Mouse (Mus musculus) ES-E14 (cell line): ENCODE results near the gene Hsp90ab1. TPM values are rescaled to one million over a fixed set of nuclear protein-coding genes. Genes with fewer than 3 reads are reported as not detected.

Source experiments
- DNase-seq: peaks from one replicate; pipeline ENCODE4 v3.0.0-alpha.2; 2013; ENCODE audit warnings: low read depth, low spot score
- H3K27ac ChIP-seq: 2 replicates; pipeline ENCODE4 v1.5.1; 2012; ENCODE audit warnings: low read depth, mild to moderate bottlenecking, low read length, moderate library complexity, mixed read lengths; ENCODE audit not compliant: poor library complexity, insufficient read depth, severe bottlenecking
- H3K36me3 ChIP-seq: 2 replicates; pipeline ENCODE4 v1.6.1; 2012; ENCODE audit warnings: mild to moderate bottlenecking, low read length, moderate library complexity, mixed read lengths; ENCODE audit not compliant: control insufficient read depth, poor library complexity, insufficient read depth, severe bottlenecking
- H3K4me1 ChIP-seq, 2 experiments: fragments of 150-350 bp in 1 of 2; sonication (generic) in 1 of 2; 2 replicates each; pipeline ENCODE4 v1.6.1; 2012; ENCODE audit warnings: low read length in 2 of 2, mild to moderate bottlenecking in 1 of 2, mixed read lengths in 1 of 2; ENCODE audit not compliant: control insufficient read depth in 2 of 2, insufficient read depth in 2 of 2, poor library complexity in 1 of 2
- H3K4me3 ChIP-seq, 2 experiments: fragments of 150-350 bp in 1 of 2; sonication (generic) in 1 of 2; 2 replicates each; pipeline ENCODE4 v1.5.1; 2012; ENCODE audit warnings: low read length in 2 of 2, low read depth in 1 of 2, mild to moderate bottlenecking in 1 of 2, mixed read lengths in 1 of 2; ENCODE audit not compliant: insufficient read depth in 1 of 2, poor library complexity in 1 of 2, severe bottlenecking in 1 of 2
- H3K9ac ChIP-seq: 2 replicates; pipeline ENCODE4 v1.6.1; 2012; ENCODE audit warnings: low read depth, mild to moderate bottlenecking, low read length, mixed read lengths; ENCODE audit not compliant: poor library complexity, insufficient read depth, severe bottlenecking
- H3K9me3 ChIP-seq: fragments of 150-350 bp; sonication (generic); 2 replicates; pipeline ENCODE4 v1.6.1; 2012; ENCODE audit warnings: low read depth, mild to moderate bottlenecking, low read length; ENCODE audit not compliant: control insufficient read depth, insufficient read depth
- CHD2 ChIP-seq: IDR thresholded peaks from 2 replicates; pipeline ENCODE4 v1.6.1; 2014; ENCODE audit warnings: mild to moderate bottlenecking, low read depth, low read length, inconsistent platforms
- HCFC1 ChIP-seq: IDR thresholded peaks from 2 replicates; pipeline ENCODE4 v1.6.1; 2012; ENCODE audit warnings: low read length, inconsistent platforms, borderline replicate concordance; ENCODE audit not compliant: insufficient read depth
- MAFK ChIP-seq: IDR thresholded peaks from 2 replicates; pipeline ENCODE4 v1.6.1; 2014; ENCODE audit warnings: mild to moderate bottlenecking, low read depth, low read length, inconsistent platforms; ENCODE audit not compliant: insufficient read depth
- ZC3H11A ChIP-seq: IDR thresholded peaks from 2 replicates; pipeline ENCODE4 v1.6.1; 2012; ENCODE audit warnings: low read depth, mild to moderate bottlenecking, inconsistent platforms, low read length, borderline replicate concordance
- ZNF384 ChIP-seq: IDR thresholded peaks from 2 replicates; pipeline ENCODE4 v1.6.1; 2012; ENCODE audit warnings: low read depth, low read length, inconsistent platforms
- in situ Hi-C, 2 experiments: fragments of 600-800 bp; cut with MboI; formaldehyde crosslinking; loops; one replicate each; pipeline ENCODE4 v1.15.1; 2025; ENCODE audit warnings: low sequenced_read_pairs in 2 of 2, inconsistent platforms in 1 of 2; ENCODE audit not compliant: unreplicated experiment in 2 of 2
- total RNA-seq: library from RNA; depleted of rRNA; stranded (reverse); fragments of 300-350 nt; gene quantifications from 2 replicates; pipeline ENCODE4 v1.2.3, GENCODE M21; 2012; rRNA removed

Hsp90ab1 gene
- total RNA-seq, 1 experiment: 1,660 TPM

DNA sequence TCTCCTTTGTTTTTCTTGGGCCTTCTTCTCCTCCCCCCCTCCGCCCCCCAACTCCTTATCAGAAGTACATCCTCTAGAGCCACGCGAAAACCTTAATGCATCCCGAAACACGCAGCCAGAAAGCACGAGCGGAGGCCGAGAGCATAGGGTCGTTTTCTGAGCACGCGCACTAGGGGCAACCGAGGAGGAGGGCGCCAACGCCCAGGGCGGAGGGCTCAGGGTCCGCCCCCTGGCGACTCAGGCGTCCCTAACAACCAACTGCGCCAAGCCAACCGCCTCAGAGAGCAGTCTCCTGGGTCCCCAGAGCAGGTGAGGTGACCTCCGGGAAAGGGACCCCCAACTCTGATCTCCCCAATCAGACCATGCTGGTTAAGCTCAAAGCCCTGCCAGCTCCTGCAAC lies 49.8 kb downstream of the Hsp90ab1 start, which contains the start of gene Tcte1:
Gene Tcte1 (plus strand): TSS at position 172 of the 400 bp plus-strand sequence.
- peaks cover 0 to 10% of the 10 kb centered on the region in 2 experiments; a peak in 2 of 4 replicates for H3K4me1 ChIP-seq
- peaks cover 26% of the 10 kb centered on the region for H3K36me3 ChIP-seq
- H3K9ac ChIP-seq: peak within 1 kb of the TSS; percentile 65
- no peak for DNase-seq
- no peaks in the 10 kb centered on the region for H3K9me3 ChIP-seq
- no peak for TF ChIP-seq CHD2
- in situ Hi-C loops: no loop called here
- H3K4me3 ChIP-seq: peak within 1 kb of the TSS; percentile 49 to 79
- H3K27ac ChIP-seq: no peak within 1 kb of the TSS

DNA sequence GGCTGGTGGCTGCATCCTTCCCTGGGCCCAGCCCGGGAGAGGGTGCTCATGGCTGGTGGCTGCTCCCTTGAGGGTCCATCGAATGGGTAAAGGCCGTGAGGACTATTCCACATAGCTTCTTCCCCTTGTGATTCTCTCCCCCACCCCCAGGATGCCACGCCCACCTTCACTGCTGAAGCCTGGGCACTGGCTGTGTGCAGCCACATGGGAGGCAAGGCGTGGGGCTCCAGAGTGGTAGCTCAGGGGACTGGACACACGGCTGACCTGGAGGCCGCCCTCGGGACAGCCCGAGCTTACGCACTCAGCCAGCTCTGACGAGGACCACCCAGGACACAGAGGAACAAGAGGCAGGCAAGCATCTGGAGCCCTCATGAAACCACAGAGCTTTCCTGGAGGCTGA lies 52.9 kb downstream of the Hsp90ab1 start:
- Histone ChIP-seq H3K9ac (no peak overlapping the region), H3K9me3 (no peaks in the 10 kb centered on the region), H3K27ac (no peak overlapping the region), H3K36me3 (peaks cover 41% of the 10 kb centered on the region), H3K4me3 (no peak overlapping the region), H3K4me1 (peaks cover 1 to 11% of the 10 kb centered on the region in 2 experiments; a peak in 2 of 4 replicates)
- no peak for TF ChIP-seq CHD2
- in situ Hi-C loops: no loop called here
- no peak for DNase-seq

DNA sequence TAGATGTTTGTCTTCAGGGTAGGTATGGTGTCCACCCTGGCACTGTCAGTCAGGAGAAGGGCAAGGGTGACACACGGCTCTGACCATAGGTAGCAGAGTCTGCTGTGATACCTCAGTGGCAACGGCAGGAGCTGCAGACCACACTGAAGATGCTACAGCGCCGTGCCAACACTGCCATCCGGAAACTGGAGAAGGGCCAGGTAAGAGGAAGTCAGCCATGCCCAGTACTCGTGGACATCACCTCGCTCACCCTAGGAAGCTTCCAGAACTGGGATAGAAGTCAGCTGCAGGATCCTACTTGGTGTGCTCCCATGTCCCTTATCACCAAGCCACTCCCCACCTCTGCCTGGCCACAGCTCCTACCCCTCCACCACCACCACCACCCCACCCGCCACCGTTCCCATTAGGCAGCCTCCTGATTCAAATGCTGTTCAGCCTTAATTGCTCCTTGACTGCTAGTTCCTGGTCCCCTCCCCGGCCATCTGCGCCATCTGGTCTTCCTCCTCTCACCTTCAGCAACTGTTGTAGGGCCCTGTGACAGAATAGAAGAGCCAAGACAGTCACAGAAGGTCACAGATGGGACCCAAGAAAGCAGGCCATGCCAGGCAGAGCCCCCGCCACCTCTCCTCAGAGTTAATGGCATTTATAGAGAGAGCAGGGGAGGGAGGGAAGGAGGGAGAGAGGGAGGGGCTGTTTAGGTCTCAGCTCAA lies 54.1 kb downstream of the Hsp90ab1 start:
- no peak for DNase-seq
- TF ChIP-seq MAFK (no peak), ZC3H11A (no peak), CHD2 (no peak), HCFC1 (no peak), ZNF384 (no peak)
- Histone ChIP-seq H3K4me3 (no peak overlapping the region), H3K4me1 (peaks cover 1 to 20% of the 10 kb centered on the region in 2 experiments; a peak in 3 of 4 replicates), H3K9me3 (no peaks in the 10 kb centered on the region), H3K36me3 (peaks cover 41% of the 10 kb centered on the region), H3K9ac (no peak overlapping the region), H3K27ac (no peak overlapping the region)
- in situ Hi-C loops: no loop called here

Other genes starting within 250 kb of the Hsp90ab1 start
- gene Cdc5l, start 139.5 kb downstream of the Hsp90ab1 start, total RNA-seq: 116 and 125 TPM in 2 replicates
- 8.5 and 9.7 TPM in 2 replicates for gene Spats1, start 97.9 kb downstream of the Hsp90ab1 start, total RNA-seq
- gene Aars2, start 66.4 kb downstream of the Hsp90ab1 start, total RNA-seq: 36.6 and 60.9 TPM in 2 replicates
- gene Tcte1, start 49.8 kb downstream of the Hsp90ab1 start, total RNA-seq: 0.09 and 0.11 TPM in 2 replicates
- 2.1 and 4.0 TPM in 2 replicates for gene Tmem151b, start 23.6 kb downstream of the Hsp90ab1 start, total RNA-seq
- 2.1 and 2.2 TPM in 2 replicates for gene Nfkbie, start 17.6 kb downstream of the Hsp90ab1 start, total RNA-seq
- gene Slc35b2, start 9.4 kb downstream of the Hsp90ab1 start, total RNA-seq: 96.7 and 98.7 TPM in 2 replicates
- gene Slc29a1, start 26.3 kb upstream of the Hsp90ab1 start, total RNA-seq: 321 and 677 TPM in 2 replicates
- 66.0 and 95.3 TPM in 2 replicates for gene Mymx, start 28.8 kb upstream of the Hsp90ab1 start, total RNA-seq
- 0.48 TPM in 1 of 2 replicates, not detected in the other for gene Capn11, start 86.1 kb upstream of the Hsp90ab1 start, total RNA-seq
- gene Mrpl14, start 113.1 kb upstream of the Hsp90ab1 start, total RNA-seq: 39.2 and 48.2 TPM in 2 replicates
- gene Tmem63b, start 113.6 kb upstream of the Hsp90ab1 start, total RNA-seq: 89.1 and 139 TPM in 2 replicates
- gene 1600014C23Rik, start 160.6 kb upstream of the Hsp90ab1 start, total RNA-seq: 0.58 TPM in 1 of 2 replicates, not detected in the other